Mouse (Mus musculus) layer of hippocampus, adult 8-10 months (tissue): Measurements from ENCODE around the gene Il1rl1. TPM values are rescaled to one million over a fixed set of nuclear protein-coding genes. Genes with fewer than 3 reads are reported as not detected.

Experiments used
- total RNA-seq, 4 experiments: library from RNA; stranded (reverse); gene quantifications; 2 replicates each; pipeline ENCODE4 v1.2.4; 2022

Gene Il1rl1
- total RNA-seq, 4 experiments from 2014 or later: 0.50 to 1.6 (median 0.94) TPM; not detected in 1

Other genes starting within 250 kb of the Il1rl1 start
- gene Il1r1, start 204.5 kb upstream of the Il1rl1 start, total RNA-seq: 1 to 10 TPM; 5.8 to 9.7 (median 8.1) TPM
- gene Il1rl2, start 105.0 kb upstream of the Il1rl1 start, total RNA-seq: 1 to 10 TPM in 2 of 4 experiments, under 1 TPM in 2; 0.31 to 2.0 (median 1.2) TPM
- not detected for gene Il18r1, start 36.0 kb downstream of the Il1rl1 start, total RNA-seq
- gene Il18rap, start 85.8 kb downstream of the Il1rl1 start, total RNA-seq: under 1 TPM in 3 of 4 experiments, not detected in 1; 0.12 to 0.56 (median 0.23) TPM
- 10 to 100 TPM; 16.1 to 29.7 (median 19.4) TPM for gene Slc9a4, start 150.5 kb downstream of the Il1rl1 start, total RNA-seq